Mouse (Mus musculus) embryonic fibroblast, embryonic 13.5 days (primary cell): ENCODE data around the gene Dpyd.

Experiments
- CTCF ChIP-seq: IDR thresholded peaks from 2 replicates; pipeline ENCODE4 v1.5.1; 2011; ENCODE audit warnings: mild to moderate bottlenecking, control low read depth, low read length, moderate library complexity, borderline replicate concordance; ENCODE audit not compliant: insufficient read depth
- POLR2A ChIP-seq: IDR thresholded peaks from 2 replicates; pipeline ENCODE4 v1.6.1; 2011; ENCODE audit warnings: low read depth, mild to moderate bottlenecking, control low read depth, low read length, moderate library complexity

DNA sequence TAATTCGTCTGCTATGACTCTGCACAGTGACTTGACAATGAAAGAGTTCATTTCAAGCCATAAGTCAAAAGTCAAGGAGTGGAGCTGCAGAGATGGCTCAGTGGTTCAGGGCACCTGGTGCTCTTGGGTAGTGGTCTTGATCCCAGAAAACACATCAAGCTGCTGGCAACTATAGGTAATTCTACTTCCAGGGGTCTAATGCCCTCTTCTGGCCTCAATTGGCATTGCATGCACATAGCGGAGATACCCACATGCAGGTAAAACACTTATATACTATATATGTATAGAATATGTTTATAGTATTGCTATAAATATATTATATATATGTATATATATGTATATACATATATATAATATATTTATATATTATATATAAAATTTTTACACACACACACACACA lies 429.4 kb downstream of the Dpyd start:
- TF ChIP-seq CTCF (no peak), POLR2A (no peak)
